Mouse (Mus musculus) CH12.LX (cell line): Measurements from ENCODE around the gene Comt. TPM values are rescaled to one million over a fixed set of nuclear protein-coding genes. Genes with fewer than 3 reads are reported as not detected.

Experiments used
- DNase-seq: peaks from one replicate; pipeline ENCODE4 v3.0.0-alpha.2; 2013; ENCODE audit errors: extremely low read depth
- H3K27ac ChIP-seq: 2 replicates; pipeline ENCODE4 v1.5.1; 2012; ENCODE audit warnings: low read depth, mild to moderate bottlenecking, control low read depth, moderate library complexity; ENCODE audit not compliant: insufficient read depth
- H3K27me3 ChIP-seq: replicated peaks from 2 replicates; pipeline ENCODE3; 2012; ENCODE audit warnings: inconsistent platforms
- H3K36me3 ChIP-seq, 2 experiments: replicated peaks in 1 of 2; 2 replicates each; pipeline versions ENCODE3 to v1.6.1; 2012; ENCODE audit warnings: inconsistent platforms in 1 of 2, low read length in 1 of 2, mild to moderate bottlenecking in 1 of 2, mixed read lengths in 1 of 2, moderate library complexity in 1 of 2; ENCODE audit not compliant: control insufficient read depth in 1 of 2, insufficient read depth in 1 of 2
- H3K4me1 ChIP-seq, 2 experiments: 2 replicates each; pipeline ENCODE4 v1.6.1; 2012; ENCODE audit warnings: inconsistent platforms in 1 of 2, moderate library complexity in 1 of 2; ENCODE audit not compliant: insufficient read depth in 2 of 2, control insufficient read depth in 1 of 2
- H3K4me2 ChIP-seq: 2 replicates; pipeline ENCODE4 v1.6.1; 2012; ENCODE audit warnings: low read depth, mild to moderate bottlenecking, control low read depth; ENCODE audit not compliant: poor library complexity, insufficient read depth, severe bottlenecking
- H3K4me3 ChIP-seq, 3 experiments: fragments of 150-350 bp in 1 of 3; sonication (generic) in 1 of 3; replicated peaks in 1 of 3; 2 replicates each; pipeline versions ENCODE3 to v1.5.1; 2011 to 2012; ENCODE audit warnings: low read depth in 2 of 3, low read length in 2 of 3, mild to moderate bottlenecking in 2 of 3, moderate library complexity in 2 of 3, control low read depth in 1 of 3, improper control_type of control experiment in 1 of 3, inconsistent platforms in 1 of 3, mixed read lengths in 1 of 3; ENCODE audit not compliant: poor library complexity in 1 of 3
- H3K79me2 ChIP-seq: replicated peaks from 2 replicates; pipeline ENCODE4 v1.6.1; 2012; ENCODE audit warnings: mild to moderate bottlenecking, moderate library complexity; ENCODE audit not compliant: control insufficient read depth, poor library complexity, insufficient read depth, severe bottlenecking; ENCODE audit errors: extremely low read depth
- H3K9ac ChIP-seq: 2 replicates; pipeline ENCODE4 v1.6.1; 2012; ENCODE audit warnings: low read depth, mild to moderate bottlenecking, control low read depth, moderate library complexity; ENCODE audit not compliant: insufficient read depth
- H3K9me3 ChIP-seq: replicated peaks from 2 replicates; pipeline ENCODE3; 2012; ENCODE audit warnings: low read length, inconsistent platforms, mixed read lengths
- BHLHE40 ChIP-seq: IDR thresholded peaks from 2 replicates; pipeline ENCODE4 v1.6.1; 2011; ENCODE audit warnings: mild to moderate bottlenecking, low read depth, low read length, improper control_type of control experiment
- CTCF ChIP-seq, 2 experiments: IDR thresholded peaks in 1 of 2; conservative IDR thresholded peaks in 1 of 2; 2 replicates each; pipeline ENCODE4 v1.5.1; 2011 to 2012; ENCODE audit warnings: low read depth in 2 of 2, low read length in 2 of 2, improper control_type of control experiment in 1 of 2, inconsistent platforms in 1 of 2, mild to moderate bottlenecking in 1 of 2, moderate library complexity in 1 of 2
- E2F4 ChIP-seq: IDR thresholded peaks from 2 replicates; pipeline ENCODE4 v1.6.1; 2011; ENCODE audit warnings: low read depth, low read length, improper control_type of control experiment; ENCODE audit not compliant: insufficient replicate concordance
- EP300 ChIP-seq: IDR thresholded peaks from 2 replicates; pipeline ENCODE4 v1.6.1; 2011; ENCODE audit warnings: low read length, improper control_type of control experiment
- ETS1 ChIP-seq: conservative IDR thresholded peaks from 2 replicates; pipeline ENCODE4 v1.6.1; 2012; ENCODE audit warnings: low read depth, mild to moderate bottlenecking, inconsistent platforms, low read length, improper control_type of control experiment, moderate library complexity
- GABPA ChIP-seq: IDR thresholded peaks from 2 replicates; pipeline ENCODE4 v1.6.1; 2012; ENCODE audit warnings: low read depth, low read length, improper control_type of control experiment, inconsistent platforms; ENCODE audit not compliant: insufficient replicate concordance
- IRF4 ChIP-seq: IDR thresholded peaks from 2 replicates; pipeline ENCODE4 v1.6.1; 2014; ENCODE audit warnings: low read depth, mild to moderate bottlenecking, inconsistent platforms, low read length, improper control_type of control experiment
- JUN ChIP-seq: IDR thresholded peaks from 2 replicates; pipeline ENCODE4 v1.6.1; 2011; ENCODE audit warnings: low read depth, mild to moderate bottlenecking, low read length, improper control_type of control experiment, moderate library complexity; ENCODE audit not compliant: insufficient read depth
- MAX ChIP-seq: IDR thresholded peaks from 2 replicates; pipeline ENCODE4 v1.6.1; 2011; ENCODE audit warnings: low read length, improper control_type of control experiment
- MAZ ChIP-seq: IDR thresholded peaks from 2 replicates; pipeline ENCODE4 v1.6.1; 2012; ENCODE audit warnings: low read depth, mild to moderate bottlenecking, inconsistent platforms, low read length, improper control_type of control experiment, moderate library complexity
- MXI1 ChIP-seq: IDR thresholded peaks from 2 replicates; pipeline ENCODE4 v1.6.1; 2011; ENCODE audit warnings: mild to moderate bottlenecking, low read depth, low read length, improper control_type of control experiment
- MYC ChIP-seq: IDR thresholded peaks from 2 replicates; pipeline ENCODE4 v1.6.1; 2011; ENCODE audit warnings: low read depth, mild to moderate bottlenecking, improper control_type of control experiment, low read length
- NELFE ChIP-seq: IDR thresholded peaks from 2 replicates; pipeline ENCODE4 v1.6.1; 2011; ENCODE audit warnings: low read depth, low read length, improper control_type of control experiment
- POLR2AphosphoS2 ChIP-seq: IDR thresholded peaks from 2 replicates; pipeline ENCODE4 v1.6.1; 2011; ENCODE audit warnings: low read depth, low read length, improper control_type of control experiment
- RCOR1 ChIP-seq: conservative IDR thresholded peaks from 2 replicates; pipeline ENCODE4 v1.6.1; 2012; ENCODE audit warnings: low read depth, mild to moderate bottlenecking, inconsistent platforms, low read length, improper control_type of control experiment
- SIN3A ChIP-seq: IDR thresholded peaks from 2 replicates; pipeline ENCODE4 v1.6.1; 2012; ENCODE audit warnings: low read length, improper control_type of control experiment, inconsistent platforms
- SMC3 ChIP-seq: IDR thresholded peaks from 2 replicates; pipeline ENCODE4 v1.6.1; 2011; ENCODE audit warnings: low read depth, low read length, improper control_type of control experiment
- UBTF ChIP-seq: IDR thresholded peaks from 2 replicates; pipeline ENCODE4 v1.6.1; 2012; ENCODE audit warnings: low read depth, mild to moderate bottlenecking, inconsistent platforms, low read length, improper control_type of control experiment, moderate library complexity
- USF1 ChIP-seq: IDR thresholded peaks from 2 replicates; pipeline ENCODE4 v1.6.1; 2014; ENCODE audit warnings: low read depth, mild to moderate bottlenecking, inconsistent platforms, low read length, improper control_type of control experiment
- ZC3H11A ChIP-seq: IDR thresholded peaks from 2 replicates; pipeline ENCODE4 v1.6.1; 2012; ENCODE audit warnings: low read depth, mild to moderate bottlenecking, inconsistent platforms, low read length, improper control_type of control experiment
- ZKSCAN1 ChIP-seq: IDR thresholded peaks from 2 replicates; pipeline ENCODE4 v1.6.1; 2012; ENCODE audit warnings: low read depth, inconsistent platforms, low read length, improper control_type of control experiment, borderline replicate concordance
- ZMIZ1 ChIP-seq: IDR thresholded peaks from 2 replicates; pipeline ENCODE4 v1.6.1; 2012; ENCODE audit warnings: low read depth, mild to moderate bottlenecking, inconsistent platforms, low read length, improper control_type of control experiment
- dilution Hi-C: fragments of 300-500 bp; cut with MboI; formaldehyde crosslinking; loops from 2 replicates; pipeline ENCODE4 v1.14.3; 2020; ENCODE audit warnings: low sequenced_read_pairs; ENCODE audit not compliant: extremely low pct_unique_long_range_greater_than_20kb, extremely low pct_ligation_motif_present
- in situ Hi-C: fragments of 300-500 bp; cut with MboI; formaldehyde crosslinking; loops from 3 replicates; pipeline ENCODE4 v1.14.3; 2019; ENCODE audit warnings: low sequenced_read_pairs, low pct_ligation_motif_present, low pct_unique_long_range_greater_than_20kb, mixed read lengths
- polyA plus RNA-seq: library from polyadenylated mRNA; unstranded; fragments of >175 nt; gene quantifications from 2 replicates; pipeline ENCODE4 v1.2.1, GENCODE M21; 2012; ENCODE audit warnings: low read depth; ENCODE audit not compliant: insufficient read length
- total RNA-seq, 2 experiments: library from RNA; depleted of rRNA; stranded (reverse); fragments of 300-350 nt in 1 of 2; fragments of >200 nt in 1 of 2; gene quantifications; 2 replicates each; pipeline ENCODE4 v1.2.3; 2012 to 2014

Comt gene
- total and polyA plus RNA-seq, 3 experiments = 74.0 to 91.6 (median 84.8) TPM

DNA sequence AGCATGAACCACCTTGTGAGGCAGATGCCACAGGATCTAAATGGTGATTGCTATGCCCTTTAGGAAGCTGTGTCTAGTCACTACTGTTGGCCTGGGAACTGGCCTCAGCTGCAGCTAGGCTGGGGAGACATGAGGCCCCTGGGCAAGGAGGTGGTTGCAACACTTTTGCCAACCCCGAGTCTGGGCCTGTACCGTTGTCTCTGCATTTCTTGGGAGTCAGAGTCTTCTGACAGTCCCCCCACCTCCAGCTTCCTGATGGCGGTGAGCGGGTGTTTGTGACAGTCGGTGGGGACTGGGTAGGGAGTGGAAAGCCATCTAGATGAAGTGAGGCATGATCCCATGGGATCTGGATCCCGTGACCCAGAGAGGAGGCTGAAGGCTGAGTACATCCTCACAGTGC, 28.8 kb upstream of the Comt start:
- Histone ChIP-seq H3K9me3 (no peaks in the 10 kb centered on the region), H3K27ac (no peak overlapping the region), H3K4me3 (no peak overlapping the region), H3K79me2 (no peaks in the 10 kb centered on the region), H3K27me3 (no peaks in the 10 kb centered on the region), H3K4me1 (peaks cover 12 to 25% of the 10 kb centered on the region in 2 experiments), H3K36me3 (peaks cover 32 to 89% of the 10 kb centered on the region in 2 experiments), H3K4me2 (no peak overlapping the region), H3K9ac (no peak overlapping the region)
- no peak for DNase-seq
- in situ Hi-C loops (no loop called here), dilution Hi-C loops (no loop called here)
- TF ChIP-seq ETS1 (no peak), ZC3H11A (no peak), EP300 (no peak), RCOR1 (no peak), GABPA (no peak), CTCF (conservative IDR thresholded peaks at IDR 0.05 in 1 of 2, IDR thresholded peaks at IDR 0.05 in 1 of 2; ENCODE audit: low read depth in 2 of 2, low read length in 2 of 2) (no peak), ZMIZ1 (no peak), POLR2AphosphoS2 (no peak), MYC (no peak), UBTF (no peak), JUN (no peak), ZKSCAN1 (no peak), SMC3 (no peak), NELFE (no peak)

GRCm38 (mm10) chr16:18453846-18454245, 27.2 kb upstream of the Comt start:
- H3K4me3 ChIP-seq = no peak overlapping the region
- TF ChIP-seq MAX = no peak
- TF ChIP-seq UBTF = no peak
- TF ChIP-seq MXI1 = no peak
- no peak for TF ChIP-seq USF1
- TF ChIP-seq GABPA = no peak
- TF ChIP-seq POLR2AphosphoS2 = no peak
- TF ChIP-seq SIN3A = no peak
- no peak for TF ChIP-seq E2F4
- TF ChIP-seq ETS1 = no peak
- no peak for TF ChIP-seq BHLHE40
- no peak for TF ChIP-seq IRF4
- no peak for TF ChIP-seq MAZ
- no peak for TF ChIP-seq ZC3H11A
- no peak for DNase-seq
- H3K4me1 ChIP-seq = peaks cover 0 to 9% of the 10 kb centered on the region in 2 experiments; a peak in 2 of 4 replicates
- no peaks in the 10 kb centered on the region for H3K79me2 ChIP-seq
- no peak overlapping the region for H3K4me2 ChIP-seq
- H3K27me3 ChIP-seq = no peaks in the 10 kb centered on the region
- H3K36me3 ChIP-seq = peaks cover 35 to 96% of the 10 kb centered on the region in 2 experiments
- dilution Hi-C loops = no loop called here
- in situ Hi-C loops = no loop called here
- H3K9me3 ChIP-seq = no peaks in the 10 kb centered on the region
- no peak overlapping the region for H3K27ac ChIP-seq
- H3K9ac ChIP-seq = no peak overlapping the region
